Mouse (Mus musculus): Measurements from ENCODE around the gene 4930438A08Rik. TPM values are rescaled to one million over a fixed set of nuclear protein-coding genes. Genes with fewer than 3 reads are reported as not detected.
"Not testable (repeated sequence)": the region's sequence is repeated elsewhere in the genome, so short reads cannot be mapped to it uniquely, and the experiment has no call there.

Gene 4930438A08Rik
- 0.16 and 0.17 TPM in 2 replicates for polyA plus RNA-seq (2015; fragmentation: Nextera tagmentation; extraction: Ambion mirVana)

- H3K9ac ChIP-seq (replicated peaks; ENCODE audit: low read depth), result no peak within 1 kb of the TSS
- H3K4me2 ChIP-seq (replicated peaks; ENCODE audit: low read depth, low read length), result no peak within 1 kb of the TSS
- H3K4me1 ChIP-seq (ENCODE audit: insufficient read depth, low read depth, low read length), result no peaks in the 10 kb centered on the region
- ATAC-seq (no peak), DNase-seq (ENCODE audit: low spot score) (no peak)
- no peak within 1 kb of the TSS for H3K27ac ChIP-seq (ENCODE audit: low read length)
- H3K4me3 ChIP-seq (ENCODE audit: low read depth, low read length), result no peak within 1 kb of the TSS
- no peak for TF ChIP-seq CTCF (IDR thresholded peaks at IDR 0.05)
- no peak for TF ChIP-seq EP300 (IDR thresholded peaks at IDR 0.05)
- no peaks in the 10 kb centered on the region for H3K9me3 ChIP-seq (ENCODE audit: low read length)
- no peaks in the 10 kb centered on the region for H3K36me3 ChIP-seq (ENCODE audit: insufficient read depth, low read length)
- H3K27me3 ChIP-seq (replicated peaks; ENCODE audit: insufficient read depth, low read length), result no peaks in the 10 kb centered on the region
- WGBS, result 46% methylated on average over 2 of the region's 2 CpGs
Measured at GRCm38 (mm10) chr11:58274572-58274971, at the start of gene 4930438A08Rik. Gene 4930438A08Rik, plus strand, starts transcription at chr11:58274799.

- not testable (repeated sequence) for H3K27ac ChIP-seq (ENCODE audit: low read length); H3K36me3 ChIP-seq (ENCODE audit: insufficient read depth, low read length); H3K9me3 ChIP-seq (ENCODE audit: low read length); H3K4me3 ChIP-seq (ENCODE audit: low read depth, low read length); H3K9ac ChIP-seq (replicated peaks; ENCODE audit: low read depth); H3K4me2 ChIP-seq (replicated peaks; ENCODE audit: low read depth, low read length); H3K4me1 ChIP-seq (ENCODE audit: insufficient read depth, low read depth, low read length); DNase-seq (ENCODE audit: low spot score); H3K27me3 ChIP-seq (replicated peaks; ENCODE audit: insufficient read depth, low read length); ATAC-seq
- WGBS, result 68% methylated on average over 2 of the region's 2 CpGs
Measured at GRCm38 (mm10) chr11:58224872-58225271, 49.7 kb upstream of the 4930438A08Rik start.

DNA sequence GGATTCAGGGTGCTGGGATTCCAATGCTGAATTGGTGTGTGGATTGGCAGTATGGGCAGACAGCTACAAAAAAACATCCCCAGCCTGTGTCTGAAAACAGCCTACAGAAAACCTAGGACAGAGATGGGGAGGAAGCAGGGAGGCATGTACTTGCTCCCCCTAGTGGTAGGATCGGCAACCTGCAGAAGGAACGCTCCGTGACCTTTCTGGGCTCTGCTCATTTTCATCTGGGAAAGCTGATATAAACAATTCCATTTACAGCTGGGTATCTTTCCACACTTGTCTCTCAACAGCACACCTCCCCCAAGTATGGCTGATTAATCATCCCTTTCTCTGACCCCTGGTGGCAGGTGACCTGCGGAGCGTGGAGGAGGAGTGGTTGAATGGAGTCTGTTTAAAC lies 48.9 kb upstream of the 4930438A08Rik start:
- Histone ChIP-seq H3K9me3 (ENCODE audit: low read length) (no peaks in the 10 kb centered on the region), H3K27me3 (replicated peaks; ENCODE audit: insufficient read depth, low read length) (no peaks in the 10 kb centered on the region), H3K4me2 (replicated peaks; ENCODE audit: low read depth, low read length) (no peak overlapping the region), H3K4me1 (ENCODE audit: insufficient read depth, low read depth, low read length) (no peaks in the 10 kb centered on the region), H3K36me3 (ENCODE audit: insufficient read depth, low read length) (no peaks in the 10 kb centered on the region), H3K9ac (replicated peaks; ENCODE audit: low read depth) (no peak overlapping the region), H3K27ac (ENCODE audit: low read length) (no peak overlapping the region), H3K4me3 (ENCODE audit: low read depth, low read length) (no peak overlapping the region)
- ATAC-seq, result peak; percentile 66
- peak; percentile 86 for DNase-seq (ENCODE audit: low spot score)
- TF ChIP-seq CTCF (IDR thresholded peaks at IDR 0.05) (peak; percentile 97), EP300 (IDR thresholded peaks at IDR 0.05) (no peak)
- WGBS, result 3% methylated on average over 5 of the region's 5 CpGs

DNA sequence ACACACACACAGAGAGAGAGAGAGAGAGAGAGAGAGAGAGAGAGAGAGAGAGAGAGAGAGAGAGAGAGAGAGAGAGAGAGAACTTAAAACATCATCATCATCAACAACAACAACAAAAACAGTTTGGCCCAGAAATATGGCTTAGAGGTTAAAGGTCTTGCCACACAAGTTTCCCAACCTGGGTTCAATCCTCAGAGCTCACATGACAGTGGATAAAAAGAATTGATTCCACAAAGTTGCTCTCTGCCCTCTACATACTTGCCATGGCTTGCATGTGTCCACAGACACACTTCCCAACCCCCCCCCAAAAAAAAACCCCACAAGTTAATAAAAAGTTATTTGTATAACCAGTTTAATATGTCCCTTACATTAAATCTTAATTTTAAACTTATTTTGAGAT lies 48.2 kb upstream of the 4930438A08Rik start:
- Histone ChIP-seq H3K9me3 (ENCODE audit: low read length) (no peaks in the 10 kb centered on the region), H3K27ac (ENCODE audit: low read length) (no peak overlapping the region), H3K9ac (replicated peaks; ENCODE audit: low read depth) (no peak overlapping the region), H3K36me3 (ENCODE audit: insufficient read depth, low read length) (no peaks in the 10 kb centered on the region), H3K4me1 (ENCODE audit: insufficient read depth, low read depth, low read length) (no peaks in the 10 kb centered on the region), H3K4me3 (ENCODE audit: low read depth, low read length) (no peak overlapping the region), H3K4me2 (replicated peaks; ENCODE audit: low read depth, low read length) (no peak overlapping the region), H3K27me3 (replicated peaks; ENCODE audit: insufficient read depth, low read length) (no peaks in the 10 kb centered on the region)
- DNase-seq (ENCODE audit: low spot score) (no peak), ATAC-seq (no peak)
- TF ChIP-seq EP300 (IDR thresholded peaks at IDR 0.05) (no peak), CTCF (IDR thresholded peaks at IDR 0.05) (no peak)

- WGBS, result 69% methylated on average over 2 of the region's 2 CpGs
- not testable (repeated sequence) for H3K27me3 ChIP-seq (replicated peaks; ENCODE audit: insufficient read depth, low read length); DNase-seq (ENCODE audit: low spot score); H3K9ac ChIP-seq (replicated peaks; ENCODE audit: low read depth); ATAC-seq; H3K4me1 ChIP-seq (ENCODE audit: insufficient read depth, low read depth, low read length); H3K27ac ChIP-seq (ENCODE audit: low read length); H3K9me3 ChIP-seq (ENCODE audit: low read length); H3K4me3 ChIP-seq (ENCODE audit: low read depth, low read length); H3K36me3 ChIP-seq (ENCODE audit: insufficient read depth, low read length); H3K4me2 ChIP-seq (replicated peaks; ENCODE audit: low read depth, low read length)
Measured at GRCm38 (mm10) chr11:58228021-58228420, 46.6 kb upstream of the 4930438A08Rik start.

GRCm38 (mm10) chr11:58230396-58230910 lies 44.1 kb upstream of the 4930438A08Rik start:
- DNase-seq (ENCODE audit: low spot score), result no peak
- no peak for ATAC-seq
- TF ChIP-seq CTCF (IDR thresholded peaks at IDR 0.05), result no peak
- no peak for TF ChIP-seq EP300 (IDR thresholded peaks at IDR 0.05)
- Histone ChIP-seq H3K4me1 (ENCODE audit: insufficient read depth, low read depth, low read length) (no peaks in the 10 kb centered on the region), H3K9me3 (ENCODE audit: low read length) (no peaks in the 10 kb centered on the region), H3K36me3 (ENCODE audit: insufficient read depth, low read length) (no peaks in the 10 kb centered on the region), H3K27me3 (replicated peaks; ENCODE audit: insufficient read depth, low read length) (no peaks in the 10 kb centered on the region), H3K4me3 (ENCODE audit: low read depth, low read length) (no peak overlapping the region), H3K27ac (ENCODE audit: low read length) (no peak overlapping the region), H3K4me2 (replicated peaks; ENCODE audit: low read depth, low read length) (no peak overlapping the region), H3K9ac (replicated peaks; ENCODE audit: low read depth) (no peak overlapping the region)
- WGBS, result 54% methylated on average over 16 of the region's 16 CpGs

DNA sequence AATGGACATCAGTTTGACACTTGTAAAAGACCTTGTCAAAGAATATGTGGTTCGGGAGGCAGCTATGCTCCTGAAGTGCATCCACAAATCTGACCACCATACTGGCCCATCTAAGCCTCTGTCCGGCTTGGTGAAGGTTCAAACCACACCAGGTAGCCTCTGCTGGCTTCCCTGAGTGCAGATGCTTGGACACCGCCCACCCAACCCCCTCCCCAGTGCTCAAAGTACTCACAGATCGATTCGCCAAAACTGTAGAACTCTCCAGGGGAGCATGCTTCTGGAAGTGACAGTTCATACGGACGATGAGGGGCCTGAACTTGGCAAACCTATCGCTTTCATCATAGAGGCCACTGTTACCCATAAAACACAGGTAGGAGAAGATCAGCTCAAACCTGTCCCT lies 43.4 kb upstream of the 4930438A08Rik start:
- DNase-seq (ENCODE audit: low spot score) (no peak), ATAC-seq (no peak)
- Histone ChIP-seq H3K9me3 (ENCODE audit: low read length) (no peaks in the 10 kb centered on the region), H3K36me3 (ENCODE audit: insufficient read depth, low read length) (no peaks in the 10 kb centered on the region), H3K27me3 (replicated peaks; ENCODE audit: insufficient read depth, low read length) (no peaks in the 10 kb centered on the region), H3K9ac (replicated peaks; ENCODE audit: low read depth) (no peak overlapping the region), H3K4me1 (ENCODE audit: insufficient read depth, low read depth, low read length) (no peaks in the 10 kb centered on the region), H3K27ac (ENCODE audit: low read length) (no peak overlapping the region), H3K4me2 (replicated peaks; ENCODE audit: low read depth, low read length) (no peak overlapping the region), H3K4me3 (ENCODE audit: low read depth, low read length) (no peak overlapping the region)
- TF ChIP-seq EP300 (IDR thresholded peaks at IDR 0.05) (no peak), CTCF (IDR thresholded peaks at IDR 0.05) (no peak)
- WGBS, result 80% methylated on average over 8 of the region's 8 CpGs

DNA sequence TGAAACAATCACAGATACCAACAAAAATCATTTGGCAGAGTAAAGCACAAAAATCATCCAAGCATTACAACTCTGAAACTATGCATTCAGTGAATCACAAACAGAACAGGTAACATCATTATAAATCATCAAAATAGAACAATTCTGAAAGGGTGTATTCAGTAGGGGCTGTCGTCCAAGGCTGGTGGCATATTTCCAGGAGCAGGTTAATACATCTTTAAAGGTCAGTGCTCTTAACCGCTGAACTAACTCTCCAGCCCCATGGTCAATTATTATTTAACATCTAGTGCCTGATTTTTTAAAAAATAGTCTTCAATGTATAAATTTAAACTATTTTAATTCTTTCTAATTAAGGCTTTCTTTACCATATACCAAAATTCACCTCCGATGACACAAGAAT lies 40.0 kb upstream of the 4930438A08Rik start:
- H3K27me3 ChIP-seq (replicated peaks; ENCODE audit: insufficient read depth, low read length); H3K27ac ChIP-seq (ENCODE audit: low read length); H3K4me2 ChIP-seq (replicated peaks; ENCODE audit: low read depth, low read length); H3K9me3 ChIP-seq (ENCODE audit: low read length); DNase-seq (ENCODE audit: low spot score); H3K9ac ChIP-seq (replicated peaks; ENCODE audit: low read depth); H3K4me1 ChIP-seq (ENCODE audit: insufficient read depth, low read depth, low read length); H3K36me3 ChIP-seq (ENCODE audit: insufficient read depth, low read length); H3K4me3 ChIP-seq (ENCODE audit: low read depth, low read length); ATAC-seq: not testable (repeated sequence)
- 74% methylated on average over 3 of the region's 3 CpGs for WGBS
